Mouse (Mus musculus): Measurements from ENCODE around the gene Syp. TPM values are rescaled to one million over a fixed set of nuclear protein-coding genes. Genes with fewer than 3 reads are reported as not detected.

Gene Syp
- total RNA-seq, 2 experiments from 2014 or later, result 44.4 to 58.6 TPM

DNA sequence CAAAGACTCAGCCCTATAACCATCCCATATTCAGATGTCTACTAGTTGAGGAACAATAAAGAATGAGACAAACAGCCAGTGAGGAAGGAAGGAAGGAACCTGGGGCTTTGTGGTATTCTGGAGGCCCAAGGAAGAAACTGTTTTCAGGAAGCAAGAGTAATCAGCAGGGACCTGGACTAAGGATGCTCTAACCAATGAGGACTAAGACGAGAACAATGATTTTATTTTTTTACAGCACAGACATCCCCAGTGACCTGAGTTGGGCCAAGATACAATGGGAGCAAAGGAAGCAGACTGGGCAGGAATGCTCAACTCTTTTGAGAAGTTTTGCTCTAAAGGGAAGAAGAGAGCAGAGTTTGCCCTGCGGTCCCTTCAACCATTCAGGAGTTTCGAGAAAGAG, 24.7 kb downstream of the Syp start:
- no peak for DNase-seq

DNA sequence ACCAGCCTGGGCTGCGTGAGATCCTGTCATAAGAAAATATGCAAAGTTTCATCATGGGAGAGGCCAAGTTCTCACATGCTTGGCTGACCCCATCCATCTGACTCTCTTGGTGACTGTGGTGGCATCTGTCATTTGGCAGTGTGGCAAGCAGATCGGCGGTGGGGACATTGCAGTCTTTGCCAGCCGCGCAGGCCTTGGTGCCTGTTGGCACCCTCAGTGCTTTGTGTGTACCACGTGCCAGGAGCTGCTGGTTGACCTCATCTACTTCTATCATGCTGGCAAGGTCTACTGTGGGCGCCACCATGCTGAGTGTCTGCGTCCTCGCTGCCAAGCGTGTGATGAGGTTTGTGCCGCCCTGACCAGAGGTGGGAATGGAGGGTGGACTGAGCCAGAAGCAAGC, 26.5 kb downstream of the Syp start:
- peak; percentile 53 for DNase-seq

GRCm38 (mm10) chrX:7665739-7666502, 27.6 kb downstream of the Syp start:
- DNase-seq, result no peak

DNA sequence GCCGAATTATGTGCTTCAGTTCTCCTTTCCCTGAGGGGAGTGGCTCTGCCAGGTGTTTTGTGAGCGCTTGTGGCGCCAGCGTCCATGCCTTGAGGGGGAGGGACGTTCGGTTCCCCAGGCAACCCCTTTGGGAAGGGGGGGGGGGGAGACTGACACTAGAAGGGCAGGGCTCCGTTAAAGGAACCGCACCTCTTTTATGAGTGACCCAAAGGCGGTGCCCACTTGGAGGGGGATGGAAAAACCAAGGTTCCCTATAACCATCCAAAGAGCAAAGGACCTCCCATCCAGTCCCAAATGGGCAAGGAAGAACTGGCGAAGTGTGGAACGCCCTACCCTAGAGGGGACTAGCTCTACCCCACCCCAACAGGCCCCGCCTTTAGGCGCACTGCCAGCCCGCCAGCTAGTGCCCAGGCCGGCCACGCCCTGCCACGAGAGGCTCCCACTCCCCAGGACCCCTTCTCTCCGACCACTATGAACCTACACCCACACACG, 32.2 kb downstream of the Syp start:
- peak; percentile 80 for DNase-seq

- DNase-seq, result peak; percentile 73
Observed at GRCm38 (mm10) chrX:7670921-7671623, 32.8 kb downstream of the Syp start, which contains the start of gene Plp2. TSS of gene Plp2 (minus strand) at chrX:7671390.

GRCm38 (mm10) chrX:7672739-7673138, 34.5 kb downstream of the Syp start:
- DNase-seq, result no peak

GRCm38 (mm10) chrX:7673578-7674281, 35.5 kb downstream of the Syp start:
- DNase-seq, result peak; percentile 49

DNA sequence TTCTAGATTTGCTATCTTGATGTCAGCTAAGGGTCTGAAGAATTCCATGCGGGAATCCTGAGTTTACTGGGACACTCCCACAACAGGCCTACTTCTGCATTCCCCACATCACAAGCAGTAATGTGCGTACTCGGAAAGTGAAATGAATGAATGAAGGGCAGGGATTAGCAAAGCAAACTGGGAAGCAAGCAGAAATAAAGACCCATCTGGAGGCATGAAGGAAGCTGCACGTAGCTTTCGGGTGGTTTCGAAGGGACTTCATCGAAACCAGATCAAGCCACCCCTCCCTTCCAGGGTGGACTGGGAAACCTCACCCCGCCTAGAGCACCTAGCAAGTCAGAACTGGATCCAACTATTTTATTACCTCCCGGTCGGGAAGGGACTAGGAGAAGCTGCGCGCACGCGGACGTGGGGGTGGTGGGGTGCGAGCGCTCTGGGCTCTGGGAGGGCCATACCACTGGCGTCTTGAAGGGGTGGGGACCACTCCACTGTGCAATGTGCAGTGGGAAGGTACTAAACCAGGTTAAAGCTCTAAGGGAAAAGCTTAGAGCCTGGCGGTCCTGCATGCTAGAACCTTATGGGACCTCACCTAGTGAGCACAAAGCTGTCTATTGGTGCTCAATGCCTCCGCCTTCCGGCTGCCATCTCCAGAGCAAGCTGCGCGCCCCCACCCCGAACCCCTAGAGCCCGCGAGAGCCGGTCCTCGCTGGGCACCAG, 36.2 kb downstream of the Syp start:
- no peak for DNase-seq

DNA sequence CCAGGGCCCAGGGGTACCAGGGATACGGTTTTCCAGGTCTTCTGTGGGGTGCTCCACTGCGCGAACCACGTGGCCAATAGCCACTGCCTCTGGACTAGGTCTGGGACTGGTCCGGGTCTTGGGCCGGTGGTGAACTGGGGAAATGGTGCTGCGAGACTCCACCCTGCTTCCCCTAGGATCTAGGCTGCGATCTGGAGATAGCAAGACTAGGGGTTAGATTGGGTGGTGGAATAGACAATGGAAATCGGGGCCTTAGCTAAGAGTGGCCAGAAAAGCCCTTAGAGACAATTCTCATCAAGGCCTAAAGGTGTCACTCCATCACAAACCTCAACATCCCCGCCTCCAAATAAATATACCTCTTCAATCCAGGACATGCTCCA, 36.7 kb downstream of the Syp start:
- DNase-seq, result no peak

DNA sequence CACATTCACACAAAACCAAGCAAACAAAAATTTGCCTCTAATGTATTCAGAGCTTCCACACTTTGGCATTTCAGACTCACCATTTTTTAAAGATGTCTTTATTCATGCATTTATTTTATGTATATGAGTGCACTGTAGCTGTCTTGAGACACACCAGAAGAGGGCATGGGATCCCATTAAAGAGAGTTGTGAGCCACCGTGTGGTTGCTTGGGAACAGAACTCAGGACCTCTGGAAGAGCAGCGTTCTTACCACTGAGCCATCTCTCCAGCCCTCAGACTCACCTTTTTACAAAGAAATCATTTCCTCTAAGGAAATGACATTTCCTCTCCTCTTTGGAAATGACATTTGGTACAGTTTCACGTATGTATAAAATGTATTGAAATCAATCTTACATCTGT, 40.7 kb downstream of the Syp start:
- no peak for DNase-seq

GRCm38 (mm10) chrX:7679405-7680056, 41.3 kb downstream of the Syp start:
- DNase-seq, result peak; percentile 92

DNA sequence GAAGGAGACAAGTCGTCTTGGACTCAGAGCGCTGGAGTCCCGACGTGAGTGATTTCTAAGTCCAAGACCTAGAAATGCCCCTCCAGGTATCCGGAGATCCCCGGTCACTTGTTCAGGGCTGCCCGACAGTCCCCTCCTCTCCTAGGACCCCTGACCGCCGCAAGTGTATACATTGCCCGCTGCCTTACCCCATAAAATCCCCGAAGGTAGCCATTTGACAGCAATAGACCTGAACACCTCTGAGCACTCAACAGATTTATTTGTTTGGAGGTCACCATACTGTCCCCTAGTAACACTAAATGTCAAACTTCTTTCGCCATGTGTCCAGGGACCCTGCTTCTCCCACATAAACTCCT, 41.8 kb downstream of the Syp start:
- DNase-seq, result no peak

GRCm38 (mm10) chrX:7680864-7681263, 42.6 kb downstream of the Syp start, which contains the start of gene Magix:
TSS of gene Magix (minus strand) at chrX:7681251.
- DNase-seq, result peak; percentile 42

- no peak for DNase-seq
Observed at GRCm38 (mm10) chrX:7688321-7688720, 50.0 kb downstream of the Syp start.

DNA sequence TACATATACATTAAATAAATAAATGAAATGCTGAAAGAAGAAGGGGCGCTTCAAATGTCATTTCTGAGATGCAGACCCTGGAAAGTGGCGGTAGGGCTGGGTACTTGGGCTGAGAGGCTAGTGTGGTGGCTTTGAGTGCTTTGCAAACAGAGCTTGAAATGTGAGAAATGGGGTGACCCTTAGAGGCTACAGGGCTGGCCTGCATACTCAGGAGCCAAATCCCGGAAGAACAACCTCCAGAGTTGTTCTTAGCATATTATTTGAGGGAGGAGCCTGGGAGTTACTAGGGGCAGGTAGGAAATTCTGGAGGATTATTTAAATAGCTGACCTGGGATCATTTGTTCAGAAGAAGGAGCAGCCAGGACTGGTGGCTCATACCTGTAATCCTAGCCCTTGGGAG, 52.2 kb downstream of the Syp start:
- no peak for DNase-seq

- DNase-seq, result peak; percentile 45
Observed at GRCm38 (mm10) chrX:7692862-7693261, 54.6 kb downstream of the Syp start.

DNA sequence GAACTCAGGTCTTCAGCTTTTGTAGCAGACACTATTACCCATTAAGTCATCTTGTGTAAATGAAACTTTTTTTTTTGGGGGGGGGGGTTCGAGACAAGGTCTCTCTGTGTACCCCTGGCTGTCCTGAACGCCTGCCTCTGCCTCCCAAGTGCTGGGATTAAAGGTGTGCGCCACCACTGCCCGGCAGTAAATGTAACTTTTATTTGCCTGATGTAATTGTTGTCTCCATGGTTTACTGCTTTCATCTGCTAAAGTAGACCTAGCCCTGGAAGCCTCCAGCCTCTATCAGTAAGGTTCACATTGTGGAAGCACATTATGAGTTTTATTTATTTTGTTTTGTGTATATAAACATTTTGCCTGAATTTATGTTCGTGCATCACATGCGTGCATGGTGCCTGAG, 58.2 kb downstream of the Syp start:
- no peak for DNase-seq

- DNase-seq, result peak; percentile 82
Observed at GRCm38 (mm10) chrX:7696954-7697381, 58.7 kb downstream of the Syp start, which contains the start of gene Gpkow. TSS of gene Gpkow (plus strand) at chrX:7697131.

All from adrenal gland, postnatal 10 days (tissue).